Mouse (Mus musculus) CH12.LX (cell line): ENCODE measurements around the gene Best2. TPM values are rescaled to one million over a fixed set of nuclear protein-coding genes. Genes with fewer than 3 reads are reported as not detected.

Experiments
- DNase-seq: peaks from one replicate; pipeline ENCODE4 v3.0.0-alpha.2; 2013; ENCODE audit errors: extremely low read depth
- H3K27ac ChIP-seq: 2 replicates; pipeline ENCODE4 v1.5.1; 2012; ENCODE audit warnings: low read depth, mild to moderate bottlenecking, control low read depth, moderate library complexity; ENCODE audit not compliant: insufficient read depth
- H3K27me3 ChIP-seq: replicated peaks from 2 replicates; pipeline ENCODE3; 2012; ENCODE audit warnings: inconsistent platforms
- H3K36me3 ChIP-seq, 2 experiments: replicated peaks in 1 of 2; 2 replicates each; pipeline versions ENCODE3 to v1.6.1; 2012; ENCODE audit warnings: inconsistent platforms in 1 of 2, low read length in 1 of 2, mild to moderate bottlenecking in 1 of 2, mixed read lengths in 1 of 2, moderate library complexity in 1 of 2; ENCODE audit not compliant: control insufficient read depth in 1 of 2, insufficient read depth in 1 of 2
- H3K4me1 ChIP-seq, 2 experiments: 2 replicates each; pipeline ENCODE4 v1.6.1; 2012; ENCODE audit warnings: inconsistent platforms in 1 of 2, moderate library complexity in 1 of 2; ENCODE audit not compliant: insufficient read depth in 2 of 2, control insufficient read depth in 1 of 2
- H3K4me2 ChIP-seq: 2 replicates; pipeline ENCODE4 v1.6.1; 2012; ENCODE audit warnings: low read depth, mild to moderate bottlenecking, control low read depth; ENCODE audit not compliant: poor library complexity, insufficient read depth, severe bottlenecking
- H3K4me3 ChIP-seq, 3 experiments: fragments of 150-350 bp in 1 of 3; sonication (generic) in 1 of 3; replicated peaks in 1 of 3; 2 replicates each; pipeline versions ENCODE3 to v1.5.1; 2011 to 2012; ENCODE audit warnings: low read depth in 2 of 3, low read length in 2 of 3, mild to moderate bottlenecking in 2 of 3, moderate library complexity in 2 of 3, control low read depth in 1 of 3, improper control_type of control experiment in 1 of 3, inconsistent platforms in 1 of 3, mixed read lengths in 1 of 3; ENCODE audit not compliant: poor library complexity in 1 of 3
- H3K79me2 ChIP-seq: replicated peaks from 2 replicates; pipeline ENCODE4 v1.6.1; 2012; ENCODE audit warnings: mild to moderate bottlenecking, moderate library complexity; ENCODE audit not compliant: control insufficient read depth, poor library complexity, insufficient read depth, severe bottlenecking; ENCODE audit errors: extremely low read depth
- H3K9ac ChIP-seq: 2 replicates; pipeline ENCODE4 v1.6.1; 2012; ENCODE audit warnings: low read depth, mild to moderate bottlenecking, control low read depth, moderate library complexity; ENCODE audit not compliant: insufficient read depth
- H3K9me3 ChIP-seq: replicated peaks from 2 replicates; pipeline ENCODE3; 2012; ENCODE audit warnings: low read length, inconsistent platforms, mixed read lengths
- CHD2 ChIP-seq: IDR thresholded peaks from 2 replicates; pipeline ENCODE4 v1.6.1; 2011; ENCODE audit warnings: low read length, improper control_type of control experiment
- CTCF ChIP-seq, 2 experiments: IDR thresholded peaks in 1 of 2; conservative IDR thresholded peaks in 1 of 2; 2 replicates each; pipeline ENCODE4 v1.5.1; 2011 to 2012; ENCODE audit warnings: low read depth in 2 of 2, low read length in 2 of 2, improper control_type of control experiment in 1 of 2, inconsistent platforms in 1 of 2, mild to moderate bottlenecking in 1 of 2, moderate library complexity in 1 of 2
- ELF1 ChIP-seq: IDR thresholded peaks from 2 replicates; pipeline ENCODE4 v1.6.1; 2014; ENCODE audit warnings: low read depth, mild to moderate bottlenecking, inconsistent platforms, low read length, improper control_type of control experiment
- EP300 ChIP-seq: IDR thresholded peaks from 2 replicates; pipeline ENCODE4 v1.6.1; 2011; ENCODE audit warnings: low read length, improper control_type of control experiment
- ETS1 ChIP-seq: conservative IDR thresholded peaks from 2 replicates; pipeline ENCODE4 v1.6.1; 2012; ENCODE audit warnings: low read depth, mild to moderate bottlenecking, inconsistent platforms, low read length, improper control_type of control experiment, moderate library complexity
- HCFC1 ChIP-seq: IDR thresholded peaks from 2 replicates; pipeline ENCODE4 v1.6.1; 2012; ENCODE audit warnings: low read depth, mild to moderate bottlenecking, inconsistent platforms, low read length, improper control_type of control experiment
- IRF4 ChIP-seq: IDR thresholded peaks from 2 replicates; pipeline ENCODE4 v1.6.1; 2014; ENCODE audit warnings: low read depth, mild to moderate bottlenecking, inconsistent platforms, low read length, improper control_type of control experiment
- JUN ChIP-seq: IDR thresholded peaks from 2 replicates; pipeline ENCODE4 v1.6.1; 2011; ENCODE audit warnings: low read depth, mild to moderate bottlenecking, low read length, improper control_type of control experiment, moderate library complexity; ENCODE audit not compliant: insufficient read depth
- JUND ChIP-seq: conservative IDR thresholded peaks from 2 replicates; pipeline ENCODE4 v1.6.1; 2011; ENCODE audit warnings: low read depth, low read length, improper control_type of control experiment
- MAFK ChIP-seq: IDR thresholded peaks from 2 replicates; pipeline ENCODE4 v1.6.1; 2011; ENCODE audit warnings: low read length, improper control_type of control experiment; ENCODE audit not compliant: insufficient replicate concordance
- MAX ChIP-seq: IDR thresholded peaks from 2 replicates; pipeline ENCODE4 v1.6.1; 2011; ENCODE audit warnings: low read length, improper control_type of control experiment
- MEF2A ChIP-seq: IDR thresholded peaks from 2 replicates; pipeline ENCODE4 v1.6.1; 2014; ENCODE audit warnings: low read depth, mild to moderate bottlenecking, inconsistent platforms, low read length, improper control_type of control experiment, borderline replicate concordance
- MYC ChIP-seq: IDR thresholded peaks from 2 replicates; pipeline ENCODE4 v1.6.1; 2011; ENCODE audit warnings: low read depth, mild to moderate bottlenecking, improper control_type of control experiment, low read length
- NELFE ChIP-seq: IDR thresholded peaks from 2 replicates; pipeline ENCODE4 v1.6.1; 2011; ENCODE audit warnings: low read depth, low read length, improper control_type of control experiment
- NRF1 ChIP-seq: IDR thresholded peaks from 2 replicates; pipeline ENCODE4 v1.6.1; 2014; ENCODE audit warnings: low read depth, mild to moderate bottlenecking, inconsistent platforms, low read length, improper control_type of control experiment, moderate library complexity
- PAX5 ChIP-seq: IDR thresholded peaks from 2 replicates; pipeline ENCODE4 v1.6.1; 2012; ENCODE audit warnings: low read length, inconsistent platforms, mixed read lengths
- POLR2A ChIP-seq: IDR thresholded peaks from 2 replicates; pipeline ENCODE4 v1.6.1; 2011; ENCODE audit warnings: low read depth, mild to moderate bottlenecking, improper control_type of control experiment, low read length
- RAD21 ChIP-seq: IDR thresholded peaks from 2 replicates; pipeline ENCODE4 v1.6.1; 2011; ENCODE audit warnings: low read depth, mild to moderate bottlenecking, low read length, improper control_type of control experiment, moderate library complexity
- SIN3A ChIP-seq: IDR thresholded peaks from 2 replicates; pipeline ENCODE4 v1.6.1; 2012; ENCODE audit warnings: low read length, improper control_type of control experiment, inconsistent platforms
- SMC3 ChIP-seq: IDR thresholded peaks from 2 replicates; pipeline ENCODE4 v1.6.1; 2011; ENCODE audit warnings: low read depth, low read length, improper control_type of control experiment
- TBP ChIP-seq: conservative IDR thresholded peaks from 2 replicates; pipeline ENCODE4 v1.6.1; 2011; ENCODE audit warnings: low read depth, low read length, improper control_type of control experiment
- TCF12 ChIP-seq: IDR thresholded peaks from 2 replicates; pipeline ENCODE4 v1.6.1; 2014; ENCODE audit warnings: low read depth, mild to moderate bottlenecking, inconsistent platforms, low read length, improper control_type of control experiment
- USF1 ChIP-seq: IDR thresholded peaks from 2 replicates; pipeline ENCODE4 v1.6.1; 2014; ENCODE audit warnings: low read depth, mild to moderate bottlenecking, inconsistent platforms, low read length, improper control_type of control experiment
- ZC3H11A ChIP-seq: IDR thresholded peaks from 2 replicates; pipeline ENCODE4 v1.6.1; 2012; ENCODE audit warnings: low read depth, mild to moderate bottlenecking, inconsistent platforms, low read length, improper control_type of control experiment
- ZKSCAN1 ChIP-seq: IDR thresholded peaks from 2 replicates; pipeline ENCODE4 v1.6.1; 2012; ENCODE audit warnings: low read depth, inconsistent platforms, low read length, improper control_type of control experiment, borderline replicate concordance
- ZMIZ1 ChIP-seq: IDR thresholded peaks from 2 replicates; pipeline ENCODE4 v1.6.1; 2012; ENCODE audit warnings: low read depth, mild to moderate bottlenecking, inconsistent platforms, low read length, improper control_type of control experiment
- ZNF384 ChIP-seq: IDR thresholded peaks from 2 replicates; pipeline ENCODE4 v1.6.1; 2012; ENCODE audit warnings: low read depth, low read length, improper control_type of control experiment, inconsistent platforms
- dilution Hi-C: fragments of 300-500 bp; cut with MboI; formaldehyde crosslinking; loops from 2 replicates; pipeline ENCODE4 v1.14.3; 2020; ENCODE audit warnings: low sequenced_read_pairs; ENCODE audit not compliant: extremely low pct_unique_long_range_greater_than_20kb, extremely low pct_ligation_motif_present
- in situ Hi-C: fragments of 300-500 bp; cut with MboI; formaldehyde crosslinking; loops from 3 replicates; pipeline ENCODE4 v1.14.3; 2019; ENCODE audit warnings: low sequenced_read_pairs, low pct_ligation_motif_present, low pct_unique_long_range_greater_than_20kb, mixed read lengths
- polyA plus RNA-seq: library from polyadenylated mRNA; unstranded; fragments of >175 nt; gene quantifications from 2 replicates; pipeline ENCODE4 v1.2.1, GENCODE M21; 2012; ENCODE audit warnings: low read depth; ENCODE audit not compliant: insufficient read length
- total RNA-seq, 2 experiments: library from RNA; depleted of rRNA; stranded (reverse); fragments of 300-350 nt in 1 of 2; fragments of >200 nt in 1 of 2; gene quantifications; 2 replicates each; pipeline ENCODE4 v1.2.3; 2012 to 2014

Best2 gene
- total and polyA plus RNA-seq, 3 experiments: 0.23 TPM; not detected in 2

DNA sequence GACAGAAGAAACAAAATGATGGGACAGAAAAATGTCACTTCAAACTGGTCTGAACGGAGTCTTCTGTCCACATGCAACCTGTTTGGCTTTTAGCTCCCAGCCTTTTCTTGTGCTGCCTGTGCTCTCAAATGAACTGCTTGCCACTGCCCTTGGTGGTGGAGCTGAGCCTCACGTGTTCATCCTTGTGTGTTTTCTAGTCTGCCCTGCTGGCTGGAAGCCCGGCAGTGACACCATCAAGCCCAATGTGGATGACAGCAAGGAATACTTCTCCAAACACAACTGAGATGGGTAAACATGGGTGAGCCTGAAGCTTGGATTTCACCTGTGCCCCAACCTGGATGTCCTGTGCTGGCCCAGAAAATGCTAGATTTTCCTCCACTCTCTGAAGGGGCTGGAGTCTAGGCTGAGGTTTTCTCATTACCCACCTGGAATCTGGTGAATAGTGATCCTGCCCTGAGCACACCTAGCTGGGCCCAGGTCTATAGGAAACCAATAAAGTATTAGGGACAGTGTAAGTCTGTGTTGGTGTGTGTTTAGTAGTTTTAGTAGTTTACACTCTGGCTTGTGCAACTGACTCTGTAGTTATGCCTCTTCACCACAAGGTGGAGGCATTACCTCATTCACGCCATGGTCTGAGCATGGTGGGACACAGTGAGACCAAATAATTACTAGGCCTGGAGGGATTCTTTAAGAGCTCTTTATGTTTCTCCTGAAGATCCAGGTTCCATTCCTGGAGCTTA is 40.4 kb downstream of the Best2 start:
- H3K4me3 ChIP-seq: peak overlapping the region in 2 of 3 experiments; percentile 35 to 94
- peak overlapping the region; percentile 98 for H3K4me2 ChIP-seq
- in situ Hi-C loops: loop anchor here (5.0 kb wide), 1 partner anchor 33 kb away; no protein-coding TSS in a partner anchor
- DNase-seq: peak; percentile 76
- H3K9me3 ChIP-seq: no peaks in the 10 kb centered on the region
- H3K9ac ChIP-seq: peak overlapping the region; percentile 88; the same call in 1 of the 2 replicates
- peaks cover 6 to 20% of the 10 kb centered on the region in 2 experiments; a peak in 3 of 4 replicates for H3K4me1 ChIP-seq
- peaks cover 25 to 37% of the 10 kb centered on the region in 2 experiments for H3K36me3 ChIP-seq
- peaks cover 26% of the 10 kb centered on the region for H3K79me2 ChIP-seq
- no peaks in the 10 kb centered on the region for H3K27me3 ChIP-seq
- H3K27ac ChIP-seq: peak overlapping the region; percentile 30; the same call in 1 of the 2 replicates
- no peak for TF ChIP-seq ZKSCAN1
- TF ChIP-seq EP300: no peak
- TF ChIP-seq IRF4: no peak
- TF ChIP-seq TCF12: no peak
- no peak for TF ChIP-seq JUN
- TF ChIP-seq ZC3H11A: peak; percentile 84
- TF ChIP-seq MAFK: no peak
- TF ChIP-seq CHD2: no peak
- TF ChIP-seq USF1: no peak
- TF ChIP-seq ELF1: no peak
- TF ChIP-seq ETS1: no peak
- 0 out of 2 replicates have a peak, but pooled peaks have one; percentile 5 for TF ChIP-seq POLR2A
- TF ChIP-seq HCFC1: no peak
- peak; percentile 80; the same call in 1 of the 2 replicates for TF ChIP-seq SIN3A
- TF ChIP-seq MEF2A: no peak
- peak; percentile 76; the same call in 1 of the 2 replicates for TF ChIP-seq MYC
- TF ChIP-seq RAD21: peak; percentile 99
- TF ChIP-seq ZMIZ1: no peak
- no peak for TF ChIP-seq ZNF384
- TF ChIP-seq SMC3: peak; percentile 98
- peak; percentile 89 to 98 for TF ChIP-seq CTCF (conservative IDR thresholded peaks at IDR 0.05 in 1 of 2, IDR thresholded peaks at IDR 0.05 in 1 of 2; ENCODE audit: low read depth in 2 of 2, low read length in 2 of 2)
- TF ChIP-seq MAX: no peak; the same call in 1 of the 2 replicates
- peak; percentile 15; the same call in 1 of the 2 replicates for TF ChIP-seq NELFE
- no peak for TF ChIP-seq NRF1
- TF ChIP-seq TBP: no peak
- no peak for TF ChIP-seq PAX5
- no peak for TF ChIP-seq JUND
- dilution Hi-C loops: no loop called here
